In genomic region chr7:96185411-96185810, GRCm38 (mm10) we compare ENCODE assay signal across 14 mouse cellular contexts.
"Had no signal": no experiment of that assay in that cellular context is flagged by ENCODE, and none has a peak within 500 bp of the region (broad histone marks: within the 10 kb centered on the region; RNA-seq: fewer than 3 reads in every experiment).

No protein-coding gene starts in this region.

- DNase-seq: lung, adult 18-20 months; lung, embryonic 14.5 days; lung, postnatal 10 days; lung, postnatal 4 days; right cerebral cortex, postnatal 14 days; right cerebral cortex, postnatal 4 days; spleen, adult 18-20 months; thymus, adult 18-20 months; thymus, postnatal 14 days; thymus, postnatal 36 days had no signal

- H3K27ac ChIP-seq: liver, embryonic 14.5 days; midbrain, embryonic 10.5 days; midbrain, embryonic 15.5 days; neural tube, embryonic 12.5 days had no signal

- H3K4me3 ChIP-seq: midbrain, embryonic 10.5 days; midbrain, embryonic 15.5 days; neural tube, embryonic 12.5 days had no signal

- ATAC-seq: midbrain, embryonic 15.5 days had no signal

- H3K4me2 ChIP-seq: lung, embryonic 14.5 days; midbrain, embryonic 15.5 days; neural tube, embryonic 12.5 days had no signal

- H3K36me3 ChIP-seq: midbrain, embryonic 10.5 days; midbrain, embryonic 15.5 days; neural tube, embryonic 12.5 days had no signal

- H3K9ac ChIP-seq: liver, embryonic 14.5 days; lung, embryonic 14.5 days; midbrain, embryonic 15.5 days; neural tube, embryonic 12.5 days had no signal

- H3K4me1 ChIP-seq: midbrain, embryonic 15.5 days; neural tube, embryonic 12.5 days had no signal

- H3K27me3 ChIP-seq: midbrain, embryonic 15.5 days; neural tube, embryonic 12.5 days had no signal

- H3K9me3 ChIP-seq: midbrain, embryonic 10.5 days; midbrain, embryonic 15.5 days; neural tube, embryonic 12.5 days had no signal
